8 mouse cellular contexts compared by ENCODE assay signal in the genomic region with DNA sequence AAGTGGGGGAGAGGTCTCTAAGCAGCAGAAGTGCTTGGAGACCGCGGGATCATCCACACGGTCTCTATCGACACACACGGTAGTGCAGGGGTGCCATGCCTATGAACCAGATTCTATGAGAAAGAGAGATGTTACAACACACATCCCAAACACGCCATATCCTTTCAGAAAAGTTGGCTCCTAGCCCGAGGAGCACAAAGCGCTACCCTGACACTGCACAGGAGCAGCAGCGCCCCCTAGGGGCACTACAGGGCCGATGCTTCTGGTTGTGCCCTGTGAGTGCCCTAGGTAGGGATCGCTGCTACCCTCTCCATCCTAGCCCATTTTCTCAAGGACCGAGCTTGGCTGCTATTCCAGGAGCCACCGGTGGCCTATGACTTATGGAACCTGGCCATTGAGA. TPM values are rescaled to one million over a fixed set of nuclear protein-coding genes. Genes with fewer than 3 reads are reported as not detected.
A peak's percentile ranks its signal among the peaks of the same experiment; 100 is the strongest.
DNase-seq lines count a peak whose midpoint lies in the region; ATAC-seq and TF ChIP-seq lines count a peak whose summit lies in the region.

No protein-coding gene starts in this region.

- intact Hi-C loops in heart, postnatal 36 days (cut with DNase I) = no loop called here
- intact Hi-C loops in left cerebral cortex, postnatal 25 days (cut with DNase I) = no loop called here

- no peak overlapping the region for H3K9ac ChIP-seq in embryonic facial prominence, embryonic 14.5 days (ENCODE audit: low read depth, low read length)
- H3K9ac ChIP-seq in midbrain, postnatal 0 days (replicated peaks; ENCODE audit: low read length, poor library complexity, severe bottlenecking) = no peak overlapping the region

- H3K36me3 ChIP-seq in spleen, adult 2 months (ENCODE audit: control insufficient read depth, insufficient read depth, low read length) = no peaks in the 10 kb centered on the region
- no peaks in the 10 kb centered on the region for H3K36me3 ChIP-seq in embryonic facial prominence, embryonic 14.5 days (ENCODE audit: control insufficient read depth, insufficient read depth, low read length)
- no peaks in the 10 kb centered on the region for H3K36me3 ChIP-seq in midbrain, postnatal 0 days (ENCODE audit: insufficient read depth, low read length)
- no peaks in the 10 kb centered on the region for H3K36me3 ChIP-seq in thymus, adult 2 months (ENCODE audit: control insufficient read depth, insufficient read depth, low read length)

- no peak overlapping the region for H3K27ac ChIP-seq in spleen, adult 2 months (ENCODE audit: insufficient read depth, low read length)
- no peak overlapping the region for H3K27ac ChIP-seq in bone marrow, adult 2 months (ENCODE audit: control insufficient read depth, insufficient read depth, low read depth, low read length, poor library complexity)
- no peak overlapping the region for H3K27ac ChIP-seq in embryonic facial prominence, embryonic 14.5 days (replicated peaks; ENCODE audit: low read depth, low read length)
- H3K27ac ChIP-seq in midbrain, postnatal 0 days (ENCODE audit: low read depth, low read length) = no peak overlapping the region
- H3K27ac ChIP-seq in thymus, adult 2 months (ENCODE audit: control insufficient read depth, insufficient read depth, low read length) = no peak overlapping the region

- H3K4me2 ChIP-seq in embryonic facial prominence, embryonic 14.5 days (ENCODE audit: low read depth, low read length) = no peak overlapping the region
- H3K4me2 ChIP-seq in midbrain, postnatal 0 days (ENCODE audit: low read depth, low read length, poor library complexity, severe bottlenecking) = no peak overlapping the region

- no peaks in the 10 kb centered on the region for H3K9me3 ChIP-seq in embryonic facial prominence, embryonic 14.5 days (ENCODE audit: control insufficient read depth, low read length)
- H3K9me3 ChIP-seq in midbrain, postnatal 0 days (ENCODE audit: low read length) = no peaks in the 10 kb centered on the region

- H3K27me3 ChIP-seq in spleen, adult 2 months (ENCODE audit: control insufficient read depth, insufficient read depth, low read length) = no peaks in the 10 kb centered on the region
- no peaks in the 10 kb centered on the region for H3K27me3 ChIP-seq in embryonic facial prominence, embryonic 14.5 days (replicated peaks; ENCODE audit: control insufficient read depth, insufficient read depth, low read length)
- no peaks in the 10 kb centered on the region for H3K27me3 ChIP-seq in midbrain, postnatal 0 days (ENCODE audit: insufficient read depth, low read length)
- H3K27me3 ChIP-seq in thymus, adult 2 months (ENCODE audit: control insufficient read depth, insufficient read depth, low read length) = no peaks in the 10 kb centered on the region

- WGBS in spleen, adult 2 months = 25% methylated on average over 13 of the region's 13 CpGs
- WGBS in bone marrow, adult 2 months = 19% methylated on average over 13 of the region's 13 CpGs
- 39% methylated on average over 12 of the region's 13 CpGs for WGBS in embryonic facial prominence, embryonic 14.5 days
- 44% methylated on average over 13 of the region's 13 CpGs for WGBS in midbrain, postnatal 0 days
- 35% methylated on average over 13 of the region's 13 CpGs for WGBS in thymus, adult 2 months

- DNase-seq in spleen, adult 2 months (ENCODE audit: low read depth in 1 of 2, low spot score in 2 of 2) = peak in 1 of 2 experiments; percentile 29
- DNase-seq in spleen, adult 12 weeks (ENCODE audit: low spot score) = no peak
- peak; percentile 53 for DNase-seq in embryonic facial prominence, embryonic 14.5 days (ENCODE audit: low spot score)
- DNase-seq in heart, postnatal 36 days = peak; percentile 34 to 43
- peak; percentile 36 to 38 for DNase-seq in left cerebral cortex, postnatal 25 days (ENCODE audit: low spot score in 2 of 2)
- DNase-seq in midbrain, postnatal 0 days (ENCODE audit: low spot score) = peak; percentile 68
- DNase-seq in thymus, adult 2 months = peak; percentile 43

- peak; percentile 63; the same call in 1 of the 2 replicates for TF ChIP-seq CTCF in spleen, adult 2 months (IDR thresholded peaks at IDR 0.05; ENCODE audit: extremely low read depth, insufficient read depth, insufficient read length, insufficient replicate concordance)
- TF ChIP-seq CTCF in bone marrow, adult 2 months (IDR thresholded peaks at IDR 0.05; ENCODE audit: control insufficient read depth, insufficient read depth, low read length) = peak; percentile 93
- peak; percentile 59 for TF ChIP-seq CTCF in midbrain, postnatal 0 days (IDR thresholded peaks at IDR 0.05)
- peak; percentile 95 for TF ChIP-seq CTCF in thymus, adult 2 months (IDR thresholded peaks at IDR 0.05; ENCODE audit: borderline replicate concordance, control insufficient read depth, extremely low read depth, insufficient read depth, low read length, poor library complexity)

- peak overlapping the region; percentile 10; the same call in 1 of the 2 replicates for H3K4me3 ChIP-seq in spleen, adult 2 months (ENCODE audit: extremely low read depth, insufficient read depth, insufficient read length)
- peak overlapping the region; percentile 56 for H3K4me3 ChIP-seq in bone marrow, adult 2 months (replicated peaks; ENCODE audit: control insufficient read depth, low read depth, low read length)
- no peak overlapping the region for H3K4me3 ChIP-seq in embryonic facial prominence, embryonic 14.5 days (ENCODE audit: low read depth, low read length)
- H3K4me3 ChIP-seq in midbrain, postnatal 0 days (ENCODE audit: low read depth, low read length) = no peak overlapping the region
- H3K4me3 ChIP-seq in thymus, adult 2 months (ENCODE audit: control insufficient read depth, insufficient read depth, low read length) = 0 out of 2 replicates have a peak overlapping the region, but pooled peaks have one; percentile 6

- no peak; the same call in 1 of the 2 replicates for ATAC-seq in embryonic facial prominence, embryonic 14.5 days (ENCODE audit: low read depth)
- no peak for ATAC-seq in midbrain, postnatal 0 days (ENCODE audit: low FRiP score)

- TF ChIP-seq POLR2A in spleen, adult 2 months (IDR thresholded peaks at IDR 0.05; ENCODE audit: low read depth, low read length) = no peak
- no peak for TF ChIP-seq POLR2A in bone marrow, adult 2 months (IDR thresholded peaks at IDR 0.05; ENCODE audit: borderline replicate concordance, control insufficient read depth, low read depth, low read length)
- TF ChIP-seq POLR2A in thymus, adult 2 months (IDR thresholded peaks at IDR 0.05; ENCODE audit: control insufficient read depth, extremely low read depth, insufficient read depth, low read length, poor library complexity) = no peak

- H3K4me1 ChIP-seq in spleen, adult 2 months (ENCODE audit: control insufficient read depth, insufficient read depth, insufficient read length) = peaks cover 2% of the 10 kb centered on the region; the same call in 1 of the 2 replicates
- peaks cover 2% of the 10 kb centered on the region for H3K4me1 ChIP-seq in bone marrow, adult 2 months (ENCODE audit: control insufficient read depth, insufficient read depth, low read length)
- peaks cover 9% of the 10 kb centered on the region; the same call in 1 of the 2 replicates for H3K4me1 ChIP-seq in embryonic facial prominence, embryonic 14.5 days (ENCODE audit: control insufficient read depth, insufficient read depth, low read length)
- H3K4me1 ChIP-seq in midbrain, postnatal 0 days (ENCODE audit: insufficient read depth, low read length) = no peaks in the 10 kb centered on the region
- H3K4me1 ChIP-seq in thymus, adult 2 months (replicated peaks; ENCODE audit: control insufficient read depth, insufficient read depth, low read length) = peaks cover 14% of the 10 kb centered on the region

RNA-seq across cellular contexts. Expression of gene Ncl, which starts 21.8 kb away (rescaled TPM):
- polyA plus RNA-seq in spleen, adult 2 months (2012; rRNA removed) = 8.5 and 9.1 TPM in 2 replicates
- polyA plus RNA-seq in bone marrow, adult 2 months (2011; ENCODE audit: insufficient read depth, insufficient read length, low replicate concordance, missing spikeins) = 330 and 503 TPM in 2 replicates
- 285 and 297 TPM in 2 replicates for polyA plus RNA-seq in embryonic facial prominence, embryonic 14.5 days (2014; fragmentation: Nextera tagmentation; extraction: Ambion mirVana)
- 100 to 1,000 TPM; 109 to 127 TPM for total RNA-seq in heart, postnatal 36 days (2021)
- total RNA-seq in left cerebral cortex, postnatal 25 days (2021) = 100 to 1,000 TPM; 135 to 136 TPM
- 29.8 and 40.7 TPM in 2 replicates for total RNA-seq in midbrain, postnatal 0 days (2014; rRNA removed)
- 185 and 209 TPM in 2 replicates for polyA plus RNA-seq in midbrain, postnatal 0 days (2015; fragmentation: Nextera tagmentation; extraction: Ambion mirVana)
- 17.0 and 21.5 TPM in 2 replicates for polyA plus RNA-seq in thymus, adult 2 months (2012; rRNA removed)

RNA-seq across cellular contexts. Expression of gene Nmur1, which starts 45.0 kb away (rescaled TPM):
- 0.11 and 0.34 TPM in 2 replicates for polyA plus RNA-seq in spleen, adult 2 months (2012; rRNA removed)
- polyA plus RNA-seq in bone marrow, adult 2 months (2011; ENCODE audit: insufficient read depth, insufficient read length, low replicate concordance, missing spikeins) = not detected in 2 replicates
- polyA plus RNA-seq in embryonic facial prominence, embryonic 14.5 days (2014; fragmentation: Nextera tagmentation; extraction: Ambion mirVana) = not detected in 2 replicates
- total RNA-seq in heart, postnatal 36 days (2021) = not detected
- not detected for total RNA-seq in left cerebral cortex, postnatal 25 days (2021)
- total RNA-seq in midbrain, postnatal 0 days (2014; rRNA removed) = not detected in 2 replicates
- 0.27 and 0.33 TPM in 2 replicates for polyA plus RNA-seq in midbrain, postnatal 0 days (2015; fragmentation: Nextera tagmentation; extraction: Ambion mirVana)
- polyA plus RNA-seq in thymus, adult 2 months (2012; rRNA removed) = 0.44 and 0.64 TPM in 2 replicates

RNA-seq across cellular contexts. Expression of gene Tex44, which starts 45.1 kb away (rescaled TPM):
- polyA plus RNA-seq in spleen, adult 2 months (2012; rRNA removed) = not detected in 2 replicates
- not detected in 2 replicates for polyA plus RNA-seq in bone marrow, adult 2 months (2011; ENCODE audit: insufficient read depth, insufficient read length, low replicate concordance, missing spikeins)
- not detected in 2 replicates for polyA plus RNA-seq in embryonic facial prominence, embryonic 14.5 days (2014; fragmentation: Nextera tagmentation; extraction: Ambion mirVana)
- total RNA-seq in heart, postnatal 36 days (2021) = not detected
- not detected for total RNA-seq in left cerebral cortex, postnatal 25 days (2021)
- 0.14 TPM in 1 of 2 replicates, not detected in the other for total RNA-seq in midbrain, postnatal 0 days (2014; rRNA removed)
- polyA plus RNA-seq in midbrain, postnatal 0 days (2015; fragmentation: Nextera tagmentation; extraction: Ambion mirVana) = not detected in 2 replicates
- 0.74 and 1.2 TPM in 2 replicates for polyA plus RNA-seq in thymus, adult 2 months (2012; rRNA removed)

Comparison
In these comparisons a context has a peak if more than half of its experiments do, and no peak if none do; other contexts are left out.
1. H3K4me3 ChIP-seq: peak in spleen, adult 2 months (single experiment), bone marrow, adult 2 months (single experiment) and thymus, adult 2 months (single experiment); none in embryonic facial prominence, embryonic 14.5 days (single experiment) and midbrain, postnatal 0 days (single experiment).
2. Peak in every context shown above with its lines, with median percentiles within 50 percentile points of each other: CTCF ChIP-seq.